Mouse (Mus musculus) lung, embryonic 16.5 days (tissue): ENCODE measurements around the gene Hcrtr2. TPM values are rescaled to one million over a fixed set of nuclear protein-coding genes. Genes with fewer than 3 reads are reported as not detected.

Source experiments
- ATAC-seq: fragments of 200-750 bp; cut with Nextera tagmentation; 2 replicates; pipeline ENCODE4 v1.8.0; 2017; ENCODE audit warnings: low read depth, mild to moderate bottlenecking, moderate library complexity
- H3K27ac ChIP-seq: fragments of 300-500 bp; sonication (generic); 2 replicates; pipeline ENCODE4 v1.5.1; 2014; ENCODE audit warnings: mild to moderate bottlenecking, control low read depth, low read length
- H3K27me3 ChIP-seq: fragments of 300-500 bp; sonication (generic); 2 replicates; pipeline ENCODE4 v1.6.1; 2014; ENCODE audit warnings: low read depth, low read length, mixed read lengths; ENCODE audit not compliant: control insufficient read depth, insufficient read depth
- H3K36me3 ChIP-seq: fragments of 300-500 bp; sonication (generic); 2 replicates; pipeline ENCODE4 v1.6.1; 2014; ENCODE audit warnings: low read length; ENCODE audit not compliant: control insufficient read depth, insufficient read depth
- H3K4me1 ChIP-seq: fragments of 300-500 bp; sonication (generic); replicated peaks from 2 replicates; pipeline ENCODE4 v1.6.1; 2014; ENCODE audit warnings: low read length, mixed read lengths; ENCODE audit not compliant: control insufficient read depth, insufficient read depth
- H3K4me2 ChIP-seq: fragments of 300-500 bp; sonication (generic); 2 replicates; pipeline ENCODE4 v1.6.1; 2014; ENCODE audit warnings: low read depth, low read length, control low read depth
- H3K4me3 ChIP-seq: fragments of 300-500 bp; sonication (generic); 2 replicates; pipeline ENCODE4 v1.5.1; 2014; ENCODE audit warnings: mild to moderate bottlenecking, low read length, control low read depth
- H3K9ac ChIP-seq: fragments of 300-500 bp; sonication (generic); 2 replicates; pipeline ENCODE4 v1.6.1; 2014; ENCODE audit warnings: low read length, control low read depth
- H3K9me3 ChIP-seq: fragments of 300-500 bp; sonication (generic); 2 replicates; pipeline ENCODE4 v1.6.1; 2016; ENCODE audit warnings: low read length; ENCODE audit not compliant: control insufficient read depth
- WGBS: fragments of 180-500 bp; shearing (Covaris S2); extraction: QIAGEN DNeasy Blood & Tissue Kit; methylation state at CpG from one replicate; pipeline ENCODE4 v1.1.7; 2014; 5-methylcytosine and 5-hydroxymethylcytosine counted together
- polyA plus RNA-seq: library from polyadenylated mRNA; unstranded; fragments of >200 nt; fragmentation: Nextera tagmentation; extraction: Ambion mirVana; gene quantifications from 2 replicates; pipeline ENCODE4 v1.2.1, GENCODE M21; 2015

Hcrtr2 gene
- polyA plus RNA-seq, 1 experiment from 2014 or later: 0.09 TPM

DNA sequence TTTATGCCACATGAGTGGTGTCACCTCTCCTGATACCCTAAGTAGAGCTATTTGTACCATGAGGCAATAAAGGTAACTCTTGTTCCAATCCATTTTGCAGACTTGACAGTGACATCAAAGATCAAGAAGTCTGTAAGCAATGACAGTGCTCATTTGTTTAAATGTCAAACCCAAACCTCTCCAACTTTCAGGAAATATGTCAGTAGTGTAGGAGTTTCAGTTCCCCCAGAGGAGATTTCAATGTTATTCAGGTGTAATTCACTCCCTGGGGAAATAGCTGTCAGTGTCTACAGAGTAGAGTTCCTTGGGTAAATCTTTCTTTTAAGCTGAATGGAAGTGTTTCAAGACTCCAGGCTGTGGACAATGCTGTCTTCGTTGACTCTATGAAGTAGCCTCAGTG lies 2.9 kb downstream of the Hcrtr2 start:
- no peak for ATAC-seq
- H3K27ac ChIP-seq: no peak overlapping the region
- peaks cover 8% of the 10 kb centered on the region; the same call in 1 of the 2 replicates for H3K4me1 ChIP-seq

DNA sequence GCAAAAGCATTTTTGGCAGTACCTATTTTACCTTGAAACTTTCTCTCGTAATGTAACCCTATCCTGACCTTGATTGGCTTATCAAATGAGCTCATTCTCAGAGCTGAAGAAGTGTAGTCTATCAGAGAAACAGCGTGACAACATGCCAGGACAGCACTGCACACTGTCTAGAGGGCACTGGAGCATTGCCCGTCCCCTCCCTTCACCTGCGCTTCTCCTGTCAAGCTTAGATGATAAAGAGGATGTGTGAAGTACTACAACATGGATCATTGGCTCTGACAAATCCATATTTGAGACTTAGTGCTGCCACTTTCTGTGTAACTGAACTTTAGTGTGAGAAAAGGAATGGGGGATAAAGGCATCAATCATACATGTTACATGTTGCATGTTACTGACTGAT lies 5.4 kb downstream of the Hcrtr2 start:
- Histone ChIP-seq H3K4me3 (no peak overlapping the region), H3K4me2 (no peak overlapping the region), H3K27me3 (peaks cover 13% of the 10 kb centered on the region), H3K9ac (no peak overlapping the region), H3K27ac (no peak overlapping the region), H3K4me1 (peaks cover 8% of the 10 kb centered on the region; the same call in 1 of the 2 replicates), H3K36me3 (no peaks in the 10 kb centered on the region), H3K9me3 (no peaks in the 10 kb centered on the region)
- WGBS: 69% methylated on average over 4 of the region's 4 CpGs
- ATAC-seq: no peak

More for the DNA sequence above, 2.9 kb downstream of the Hcrtr2 start:
- no peak overlapping the region for H3K9ac ChIP-seq
- peaks cover 21% of the 10 kb centered on the region for H3K27me3 ChIP-seq
- WGBS: 86% methylated on average over 1 of the region's 1 CpGs
- H3K36me3 ChIP-seq: no peaks in the 10 kb centered on the region
- H3K9me3 ChIP-seq: no peaks in the 10 kb centered on the region
- H3K4me3 ChIP-seq: no peak overlapping the region
- H3K4me2 ChIP-seq: no peak overlapping the region

DNA sequence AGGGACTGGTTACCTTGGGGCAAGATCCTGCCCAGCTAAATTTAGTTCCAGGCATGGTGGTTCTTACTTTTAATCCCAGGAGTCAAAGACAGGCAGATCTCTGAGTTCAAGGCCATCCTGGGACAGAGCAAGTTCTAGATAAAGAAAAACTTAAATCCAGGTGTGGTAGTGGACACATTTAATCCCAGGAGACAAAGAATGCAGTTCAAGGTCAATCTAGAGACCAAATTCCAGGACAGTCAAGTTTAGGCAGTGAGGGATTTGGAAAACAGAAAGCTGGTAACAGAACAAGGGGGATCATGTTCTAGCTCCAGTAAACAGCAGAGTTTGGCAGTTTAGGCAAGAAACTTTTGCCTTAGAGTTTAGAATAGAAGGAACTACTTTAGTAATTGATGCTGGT lies 8.6 kb downstream of the Hcrtr2 start:
- no peak overlapping the region for H3K4me3 ChIP-seq
- H3K4me2 ChIP-seq: no peak overlapping the region
- ATAC-seq: no peak
- H3K36me3 ChIP-seq: no peaks in the 10 kb centered on the region
- no peaks in the 10 kb centered on the region for H3K4me1 ChIP-seq
- no peak overlapping the region for H3K27ac ChIP-seq
- no peak overlapping the region for H3K9ac ChIP-seq
- no peaks in the 10 kb centered on the region for H3K27me3 ChIP-seq
- H3K9me3 ChIP-seq: no peaks in the 10 kb centered on the region

DNA sequence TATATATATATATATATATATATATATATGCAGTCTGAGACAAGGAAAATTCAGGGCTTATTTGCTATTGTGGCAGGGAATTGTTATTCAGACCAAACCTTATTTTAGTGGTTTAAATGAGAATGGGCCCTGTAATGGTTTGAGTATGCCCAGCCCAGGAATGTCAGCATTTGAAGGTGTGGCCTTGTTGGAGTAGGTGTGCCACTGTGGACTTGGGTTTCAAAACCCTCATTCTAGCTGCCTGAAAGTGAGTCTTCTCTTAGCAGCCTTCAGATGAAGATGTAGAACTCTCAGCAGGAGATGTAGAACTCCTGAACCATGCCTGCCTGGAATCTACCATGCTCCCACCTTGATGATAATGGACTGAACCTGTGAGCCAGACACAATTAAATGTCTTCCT lies 9.7 kb downstream of the Hcrtr2 start:
- H3K36me3 ChIP-seq: no peaks in the 10 kb centered on the region
- no peak overlapping the region for H3K9ac ChIP-seq
- no peak for ATAC-seq
- H3K27ac ChIP-seq: no peak overlapping the region
- H3K27me3 ChIP-seq: no peaks in the 10 kb centered on the region
- H3K4me2 ChIP-seq: no peak overlapping the region
- no peaks in the 10 kb centered on the region for H3K4me1 ChIP-seq
- no peaks in the 10 kb centered on the region for H3K9me3 ChIP-seq
- no peak overlapping the region for H3K4me3 ChIP-seq

DNA sequence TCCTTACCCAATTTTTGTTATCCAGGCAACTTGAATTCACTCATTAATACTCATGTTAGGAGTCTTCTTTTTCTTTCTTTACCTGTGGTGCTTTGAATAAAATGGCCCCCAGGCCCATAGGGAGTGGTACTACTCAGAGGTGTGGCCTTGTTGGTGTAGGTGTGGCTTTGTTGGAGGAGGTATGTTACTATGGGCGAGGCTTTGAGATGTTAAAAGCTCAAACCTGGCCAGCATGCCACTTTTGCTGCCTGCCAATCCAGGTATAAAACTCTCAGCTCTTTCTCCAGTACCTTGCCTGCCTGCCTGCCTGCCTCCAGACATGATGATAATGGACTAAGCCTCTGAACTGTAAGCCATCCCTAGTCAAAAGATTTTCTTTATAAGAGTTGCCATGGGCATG lies 11.4 kb downstream of the Hcrtr2 start:
- whole genome bisulfite sequencing: 56% methylated on average over 1 of the region's 1 CpGs
- Histone ChIP-seq H3K4me3 (no peak overlapping the region), H3K4me2 (no peak overlapping the region), H3K27me3 (no peaks in the 10 kb centered on the region), H3K36me3 (no peaks in the 10 kb centered on the region), H3K9ac (no peak overlapping the region), H3K4me1 (no peaks in the 10 kb centered on the region), H3K27ac (no peak overlapping the region), H3K9me3 (no peaks in the 10 kb centered on the region)
- ATAC-seq: no peak

DNA sequence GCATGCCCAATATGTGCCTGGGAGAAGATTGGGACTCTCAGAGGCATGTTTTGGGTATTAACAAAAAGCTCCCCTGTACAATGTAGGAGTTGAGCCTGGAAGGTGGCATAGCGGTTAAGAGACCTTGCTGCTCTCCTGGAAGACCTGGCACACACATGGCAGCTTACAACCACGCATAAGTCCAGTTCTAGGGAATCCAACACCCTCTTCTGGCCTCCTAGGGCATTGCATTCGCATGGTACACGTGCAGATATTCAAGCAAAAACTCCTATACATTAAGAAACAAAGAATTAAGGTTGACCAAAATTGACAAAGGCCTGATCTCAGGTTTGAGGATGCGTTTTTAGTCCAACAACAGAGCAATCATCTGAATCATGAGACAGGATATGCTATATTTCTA lies 32.3 kb downstream of the Hcrtr2 start:
- WGBS: 68% methylated on average over 5 of the region's 5 CpGs
- no peak overlapping the region for H3K9ac ChIP-seq
- no peaks in the 10 kb centered on the region for H3K4me1 ChIP-seq
- no peak overlapping the region for H3K4me2 ChIP-seq
- no peaks in the 10 kb centered on the region for H3K9me3 ChIP-seq
- ATAC-seq: no peak
- no peaks in the 10 kb centered on the region for H3K27me3 ChIP-seq
- no peak overlapping the region for H3K4me3 ChIP-seq
- no peak overlapping the region for H3K27ac ChIP-seq
- no peaks in the 10 kb centered on the region for H3K36me3 ChIP-seq

DNA sequence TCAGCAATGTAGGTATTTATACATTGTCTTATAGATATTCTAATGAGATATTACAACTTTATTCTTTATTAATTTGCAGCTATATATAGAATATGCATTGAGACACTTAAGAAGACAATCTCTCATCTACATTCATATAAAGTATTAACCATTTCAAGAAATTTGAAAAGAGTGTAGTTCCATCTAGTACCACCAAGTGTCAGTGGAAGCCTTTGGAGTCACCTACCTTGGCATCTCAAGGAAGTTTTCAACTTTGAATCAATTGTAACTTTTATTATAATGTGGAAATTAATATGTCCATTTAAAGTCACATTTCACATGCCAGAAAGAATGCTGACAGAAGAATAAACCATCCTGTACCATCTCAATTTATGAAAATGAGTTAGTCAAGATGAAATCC lies 52.8 kb downstream of the Hcrtr2 start:
- no peaks in the 10 kb centered on the region for H3K27me3 ChIP-seq
- H3K9ac ChIP-seq: no peak overlapping the region
- H3K4me1 ChIP-seq: no peaks in the 10 kb centered on the region
- no peak overlapping the region for H3K4me2 ChIP-seq
- no peaks in the 10 kb centered on the region for H3K9me3 ChIP-seq
- no peaks in the 10 kb centered on the region for H3K36me3 ChIP-seq
- ATAC-seq: no peak
- no peak overlapping the region for H3K4me3 ChIP-seq
- H3K27ac ChIP-seq: no peak overlapping the region

DNA sequence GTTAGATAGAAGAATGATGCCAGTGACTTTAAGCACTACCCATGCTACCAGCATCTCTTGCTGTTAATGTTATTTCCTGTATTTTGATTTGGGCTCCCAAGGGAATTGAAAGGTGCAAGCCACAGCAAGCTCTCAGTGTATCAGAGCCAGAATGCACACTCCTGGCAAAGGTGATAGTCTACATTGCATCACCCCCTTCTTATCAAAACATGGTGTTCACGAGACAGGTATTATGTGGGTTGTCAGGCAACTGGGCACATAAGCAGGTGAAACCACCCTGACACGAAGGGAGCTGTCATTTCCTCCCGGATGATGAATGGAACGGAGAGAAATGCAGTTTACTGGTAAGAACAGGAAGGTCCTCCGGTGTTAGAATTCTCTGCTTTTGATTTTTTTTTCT lies 65.9 kb downstream of the Hcrtr2 start:
- ATAC-seq: no peak
- H3K36me3 ChIP-seq: no peaks in the 10 kb centered on the region
- 55% methylated on average over 5 of the region's 5 CpGs for WGBS

DNA sequence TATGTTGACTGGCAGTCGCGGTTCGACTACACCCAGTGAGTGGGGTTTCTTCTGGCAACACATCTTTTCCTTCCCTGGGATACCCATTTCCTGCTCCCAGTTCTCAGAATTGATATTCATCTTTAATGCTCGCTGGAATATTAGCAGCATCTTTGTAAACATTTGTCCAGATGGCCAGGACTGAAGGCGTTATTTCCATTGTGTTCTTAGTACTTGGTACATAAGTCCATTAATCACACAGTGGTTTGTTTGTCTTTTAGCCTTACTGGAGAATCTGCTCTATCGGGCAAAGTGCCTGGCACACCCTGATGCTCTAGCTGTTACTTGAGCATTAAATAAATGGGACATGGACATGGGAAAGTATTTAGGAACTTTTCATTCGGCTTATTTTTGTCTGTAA lies 71.1 kb downstream of the Hcrtr2 start:
- 51% methylated on average over 7 of the region's 7 CpGs for WGBS

More for the DNA sequence above, 65.9 kb downstream of the Hcrtr2 start:
- H3K27ac ChIP-seq: no peak overlapping the region
- no peaks in the 10 kb centered on the region for H3K27me3 ChIP-seq
- no peaks in the 10 kb centered on the region for H3K4me1 ChIP-seq
- no peak overlapping the region for H3K4me3 ChIP-seq
- H3K9me3 ChIP-seq: no peaks in the 10 kb centered on the region
- no peak overlapping the region for H3K9ac ChIP-seq
- H3K4me2 ChIP-seq: no peak overlapping the region

DNA sequence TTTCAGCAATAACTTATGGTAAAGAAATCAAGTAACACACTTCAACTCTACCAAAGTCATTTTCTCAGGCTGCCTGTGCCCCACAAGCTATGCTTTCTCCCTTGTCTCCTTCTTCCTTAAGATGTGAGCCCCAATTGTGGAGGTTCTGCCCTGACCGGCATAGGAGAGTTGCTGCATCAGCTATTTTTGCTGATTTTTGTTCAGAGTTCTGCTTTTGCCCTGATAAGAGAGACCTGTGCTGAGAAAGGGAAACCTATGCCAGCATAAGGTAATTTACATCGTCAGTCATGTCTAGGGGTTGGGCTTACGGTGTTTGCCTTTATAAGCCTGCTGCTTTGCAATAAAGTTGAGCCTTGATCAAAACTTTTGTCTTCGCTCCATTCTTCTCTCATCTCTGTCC lies 71.5 kb downstream of the Hcrtr2 start:
- Histone ChIP-seq H3K4me1 (no peaks in the 10 kb centered on the region), H3K4me3 (no peak overlapping the region), H3K27ac (no peak overlapping the region), H3K27me3 (no peaks in the 10 kb centered on the region), H3K9ac (no peak overlapping the region), H3K36me3 (no peaks in the 10 kb centered on the region), H3K9me3 (no peaks in the 10 kb centered on the region), H3K4me2 (no peak overlapping the region)
- ATAC-seq: no peak
- 82% methylated on average over 4 of the region's 4 CpGs for WGBS

More for the DNA sequence above, 71.1 kb downstream of the Hcrtr2 start:
- H3K4me2 ChIP-seq: no peak overlapping the region
- H3K4me1 ChIP-seq: no peaks in the 10 kb centered on the region
- H3K4me3 ChIP-seq: no peak overlapping the region
- ATAC-seq: no peak
- no peak overlapping the region for H3K9ac ChIP-seq
- no peaks in the 10 kb centered on the region for H3K27me3 ChIP-seq
- no peaks in the 10 kb centered on the region for H3K9me3 ChIP-seq
- H3K27ac ChIP-seq: no peak overlapping the region
- no peaks in the 10 kb centered on the region for H3K36me3 ChIP-seq
